Comparison of ENCODE assay signal across 19 mouse cellular contexts in genomic region chr1:40475697-40476096, GRCm38 (mm10). TPM values are rescaled to one million over a fixed set of nuclear protein-coding genes. Genes with fewer than 3 reads are reported as not detected.
DNase-seq lines count a peak whose midpoint lies in the region; ATAC-seq lines count a peak whose summit lies in the region.
"Had no signal": no experiment of that assay in that cellular context is flagged by ENCODE, and none has a peak within 500 bp of the region (broad histone marks: within the 10 kb centered on the region; RNA-seq: fewer than 3 reads in every experiment).

No protein-coding gene starts in this region.

- H3K36me3 ChIP-seq in intestine, embryonic 16.5 days (ENCODE audit: control insufficient read depth, insufficient read depth, low read length), result no peaks in the 10 kb centered on the region
- H3K36me3 ChIP-seq: embryonic facial prominence, embryonic 15.5 days; heart, embryonic 15.5 days; limb, embryonic 12.5 days had no signal

- ATAC-seq in intestine, embryonic 16.5 days, result no peak

- H3K27me3 ChIP-seq in intestine, embryonic 16.5 days (replicated peaks; ENCODE audit: control insufficient read depth, insufficient read depth, low read length), result no peaks in the 10 kb centered on the region
- H3K27me3 ChIP-seq: embryonic facial prominence, embryonic 15.5 days; heart, embryonic 15.5 days; limb, embryonic 12.5 days had no signal

- no peak overlapping the region for H3K4me3 ChIP-seq in intestine, embryonic 16.5 days (ENCODE audit: low read length)
- H3K4me3 ChIP-seq: embryonic facial prominence, embryonic 15.5 days; heart, embryonic 15.5 days; limb, embryonic 12.5 days had no signal

- H3K4me1 ChIP-seq in intestine, embryonic 16.5 days (ENCODE audit: control insufficient read depth, insufficient read depth, low read length), result no peaks in the 10 kb centered on the region
- H3K4me1 ChIP-seq: embryonic facial prominence, embryonic 15.5 days; heart, embryonic 15.5 days; limb, embryonic 12.5 days had no signal

- H3K27ac ChIP-seq in intestine, embryonic 16.5 days (ENCODE audit: low read length), result no peak overlapping the region
- H3K27ac ChIP-seq: embryonic facial prominence, embryonic 15.5 days; heart, embryonic 15.5 days; limb, embryonic 12.5 days had no signal

- H3K4me2 ChIP-seq in intestine, embryonic 16.5 days (ENCODE audit: low read depth, low read length), result no peak overlapping the region
- H3K4me2 ChIP-seq: embryonic facial prominence, embryonic 15.5 days; heart, embryonic 15.5 days; limb, embryonic 12.5 days had no signal

- H3K9me3 ChIP-seq in intestine, embryonic 16.5 days (ENCODE audit: control insufficient read depth, low read length), result no peaks in the 10 kb centered on the region
- H3K9me3 ChIP-seq: embryonic facial prominence, embryonic 15.5 days; heart, embryonic 15.5 days; limb, embryonic 12.5 days had no signal

- peak; percentile 38 for DNase-seq in lung, postnatal 25 days (ENCODE audit: low spot score)
- DNase-seq in lung, postnatal 4 days, result no peak
- peak; percentile 81 for DNase-seq in CD4-positive, CD25-positive, alpha-beta regulatory T cell, adult 2 months (ENCODE audit: low read depth, low spot score)
- DNase-seq in c-Kit-positive CD71-negative TER-119-negative erythroid progenitor cells, embryonic 14.5 days (ENCODE audit: low read depth), result peak; percentile 25
- peak; percentile 88 for DNase-seq in naive thymus-derived CD4-positive, alpha-beta T cell, adult 2 months (ENCODE audit: low read depth)
- DNase-seq in adrenal gland, postnatal 4 days (ENCODE audit: low spot score in 2 of 2), result no peak
- no peak for DNase-seq in right cerebral cortex, postnatal 25 days
- DNase-seq: cerebellum, adult 18-20 months; heart, adult 11 months; kidney, adult 8-10 months had no signal

- 64% methylated on average over 3 of the region's 3 CpGs for WGBS in intestine, embryonic 16.5 days

- H3K9ac ChIP-seq in intestine, embryonic 16.5 days (ENCODE audit: low read depth, low read length), result no peak overlapping the region
- H3K9ac ChIP-seq: embryonic facial prominence, embryonic 15.5 days; heart, embryonic 15.5 days; limb, embryonic 12.5 days had no signal

RNA-seq across cellular contexts. Expression of gene Il18r1, which starts 10.3 kb away (rescaled TPM):
- 0.45 and 0.51 TPM in 2 replicates for polyA plus RNA-seq in intestine, embryonic 16.5 days (2015; fragmentation: Nextera tagmentation; extraction: Ambion mirVana)
- total RNA-seq in adrenal gland, postnatal 4 days (2021), result under 1 TPM; 0.34 to 0.59 TPM
- total RNA-seq: left cerebral cortex, adult 18-20 months; midbrain, postnatal 0 days had no signal
- polyA plus RNA-seq: forebrain, embryonic 11.5 days; hindbrain, embryonic 11.5 days; limb, embryonic 12.5 days; neural tube, embryonic 14.5 days had no signal

RNA-seq across cellular contexts. Expression of gene Il18rap, which starts 39.5 kb away (rescaled TPM):
- 0.32 and 0.33 TPM in 2 replicates for polyA plus RNA-seq in intestine, embryonic 16.5 days (2015; fragmentation: Nextera tagmentation; extraction: Ambion mirVana)
- total RNA-seq in adrenal gland, postnatal 4 days (2021), result under 1 TPM; 0.36 to 0.79 TPM

RNA-seq across cellular contexts. Expression of gene Il1rl1, which starts 46.3 kb away (rescaled TPM):
- polyA plus RNA-seq in intestine, embryonic 16.5 days (2015; fragmentation: Nextera tagmentation; extraction: Ambion mirVana), result 0.42 and 0.48 TPM in 2 replicates
- 1 to 10 TPM in 1 of 2 experiments, under 1 TPM in 1; 0.98 to 1.3 TPM for total RNA-seq in adrenal gland, postnatal 4 days (2021)
- polyA plus RNA-seq: neural tube, embryonic 14.5 days had no signal

Comparison
In these comparisons a context has a peak if more than half of its experiments do, and no peak if none do; other contexts are left out.
1. DNase-seq: peak in lung, postnatal 25 days (single experiment), CD4-positive, CD25-positive, alpha-beta regulatory T cell, adult 2 months (single experiment), c-Kit-positive CD71-negative TER-119-negative erythroid progenitor cells, embryonic 14.5 days (single experiment) and naive thymus-derived CD4-positive, alpha-beta T cell, adult 2 months (single experiment); none in lung, postnatal 4 days (0 of 2), adrenal gland, postnatal 4 days (0 of 2) and right cerebral cortex, postnatal 25 days (single experiment).